Mouse (Mus musculus) ES-E14 (cell line): Measurements from ENCODE around the gene Bcar3.

Experiments
- CHD2 ChIP-seq: IDR thresholded peaks from 2 replicates; pipeline ENCODE4 v1.6.1; 2014; ENCODE audit warnings: mild to moderate bottlenecking, low read depth, low read length, inconsistent platforms
- MAFK ChIP-seq: IDR thresholded peaks from 2 replicates; pipeline ENCODE4 v1.6.1; 2014; ENCODE audit warnings: mild to moderate bottlenecking, low read depth, low read length, inconsistent platforms; ENCODE audit not compliant: insufficient read depth
- ZNF384 ChIP-seq: IDR thresholded peaks from 2 replicates; pipeline ENCODE4 v1.6.1; 2012; ENCODE audit warnings: low read depth, low read length, inconsistent platforms

DNA sequence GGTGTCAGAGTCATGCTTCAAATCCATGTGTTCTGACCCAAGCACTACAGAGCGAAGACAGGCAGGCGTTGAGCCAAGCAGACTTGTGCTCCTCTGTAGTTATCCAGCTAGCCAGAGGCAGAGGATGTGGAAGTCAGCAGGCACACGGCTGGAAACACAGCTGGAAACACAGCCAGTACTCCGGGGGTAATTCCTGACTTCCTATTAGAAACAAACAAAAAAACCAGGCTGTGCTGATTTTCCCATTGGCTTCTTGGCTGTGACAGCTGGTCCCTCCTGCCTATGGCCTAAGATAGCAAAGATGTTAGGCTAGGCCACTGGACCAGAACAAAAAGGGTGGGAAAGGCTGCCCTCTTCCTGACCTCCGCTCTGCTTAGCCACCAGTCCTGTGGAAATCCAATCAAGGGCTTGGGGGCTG, 66.8 kb downstream of the Bcar3 start:
- TF ChIP-seq CHD2, result no peak
- TF ChIP-seq ZNF384, result no peak
- TF ChIP-seq MAFK, result no peak
